In the genomic region with DNA sequence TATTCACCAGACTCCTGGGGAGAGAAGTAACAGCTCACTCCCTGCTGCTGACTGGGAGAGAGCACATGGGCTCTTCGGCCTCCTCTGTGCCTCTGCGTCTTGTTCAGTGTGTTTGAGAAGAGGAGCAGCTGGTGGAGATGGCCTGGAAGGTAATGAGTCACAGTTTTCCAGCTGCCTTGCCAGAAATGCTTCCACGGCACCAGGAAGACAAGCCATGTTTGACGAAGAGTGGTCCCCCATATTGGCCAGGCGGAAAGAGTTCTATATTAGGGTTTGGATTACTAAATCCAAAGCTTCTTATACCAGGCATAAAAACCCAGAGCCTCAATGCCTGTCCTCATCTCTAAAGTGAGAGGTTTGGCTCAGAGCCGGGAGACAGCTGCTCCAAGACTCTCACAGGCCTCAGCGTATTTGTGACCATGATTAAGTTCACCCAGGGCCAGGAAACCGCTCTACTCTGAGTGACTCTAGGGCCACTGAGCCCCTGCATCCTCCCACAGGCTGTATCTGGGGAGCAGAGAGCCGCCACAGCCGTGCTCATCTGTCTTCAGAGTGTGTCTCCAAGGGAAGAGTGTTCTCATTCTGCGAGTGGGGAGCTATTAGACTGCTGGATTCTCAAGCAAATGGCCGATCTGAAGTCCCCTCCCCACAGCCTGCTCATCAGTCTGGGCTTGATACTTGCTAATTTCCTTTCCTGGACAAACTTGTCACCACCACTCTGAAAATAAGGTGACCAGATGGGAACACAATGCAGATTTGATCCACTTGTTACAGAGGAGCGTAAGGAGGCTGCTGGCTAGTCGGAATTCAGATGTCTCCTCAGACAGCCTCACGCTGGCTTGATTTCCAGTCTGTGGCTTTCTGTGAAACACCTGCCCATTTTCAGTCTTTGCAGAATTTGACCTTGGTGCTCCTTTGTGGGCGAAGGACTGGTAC, we compare ENCODE assay signal across 9 mouse cellular contexts.
DNase-seq lines count a peak whose midpoint lies in the region; ATAC-seq lines count a peak whose summit lies in the region.
"Had no signal": no experiment of that assay in that cellular context is flagged by ENCODE, and none has a peak within 500 bp of the region (broad histone marks: within the 10 kb centered on the region; RNA-seq: fewer than 3 reads in every experiment).

No protein-coding gene starts in this region.

- no peak for DNase-seq in midbrain, embryonic 11.5 days (ENCODE audit: low spot score, missing footprints)
- DNase-seq in hindbrain, embryonic 14.5 days (ENCODE audit: low spot score): no peak
- peak; percentile 74 to 91 for DNase-seq in lung, postnatal 4 days
- DNase-seq in ovary, postnatal 10 days (ENCODE audit: low spot score): no peak
- DNase-seq in thymus, postnatal 0 days (ENCODE audit: low spot score): no peak

- no peaks in the 10 kb centered on the region for H3K9me3 ChIP-seq in midbrain, embryonic 12.5 days
- no peaks in the 10 kb centered on the region for H3K9me3 ChIP-seq in midbrain, embryonic 11.5 days (ENCODE audit: control insufficient read depth, low read length)
- H3K9me3 ChIP-seq in forebrain, embryonic 15.5 days: no peaks in the 10 kb centered on the region
- no peaks in the 10 kb centered on the region for H3K9me3 ChIP-seq in hindbrain, embryonic 14.5 days (ENCODE audit: control insufficient read depth, low read length)

- no peaks in the 10 kb centered on the region for H3K36me3 ChIP-seq in midbrain, embryonic 12.5 days
- H3K36me3 ChIP-seq in midbrain, embryonic 11.5 days (ENCODE audit: control insufficient read depth, insufficient read depth, low read length): no peaks in the 10 kb centered on the region
- H3K36me3 ChIP-seq in forebrain, embryonic 15.5 days: no peaks in the 10 kb centered on the region
- H3K36me3 ChIP-seq in hindbrain, embryonic 14.5 days (replicated peaks; ENCODE audit: control insufficient read depth, insufficient read depth): no peaks in the 10 kb centered on the region

- no peaks in the 10 kb centered on the region for H3K27me3 ChIP-seq in midbrain, embryonic 12.5 days
- no peaks in the 10 kb centered on the region for H3K27me3 ChIP-seq in midbrain, embryonic 11.5 days (ENCODE audit: control insufficient read depth, insufficient read depth, low read length)
- no peaks in the 10 kb centered on the region for H3K27me3 ChIP-seq in forebrain, embryonic 15.5 days
- no peaks in the 10 kb centered on the region for H3K27me3 ChIP-seq in hindbrain, embryonic 14.5 days (ENCODE audit: control insufficient read depth, insufficient read depth, low read length)
- H3K27me3 ChIP-seq: Patski had no signal

- H3K9ac ChIP-seq in midbrain, embryonic 12.5 days (replicated peaks): no peak overlapping the region
- H3K9ac ChIP-seq in midbrain, embryonic 11.5 days (ENCODE audit: low read length): no peak overlapping the region
- H3K9ac ChIP-seq in forebrain, embryonic 15.5 days (replicated peaks): no peak overlapping the region
- no peak overlapping the region for H3K9ac ChIP-seq in hindbrain, embryonic 14.5 days

- 71% methylated on average over 16 of the region's 16 CpGs for WGBS in midbrain, embryonic 12.5 days
- 73% methylated on average over 16 of the region's 16 CpGs for WGBS in midbrain, embryonic 11.5 days
- WGBS in forebrain, embryonic 15.5 days: 50% methylated on average over 16 of the region's 16 CpGs
- WGBS in hindbrain, embryonic 14.5 days: 52% methylated on average over 16 of the region's 16 CpGs

- H3K4me3 ChIP-seq in midbrain, embryonic 12.5 days: no peak overlapping the region
- no peak overlapping the region for H3K4me3 ChIP-seq in midbrain, embryonic 11.5 days (ENCODE audit: low read depth, low read length)
- no peak overlapping the region for H3K4me3 ChIP-seq in forebrain, embryonic 15.5 days
- no peak overlapping the region for H3K4me3 ChIP-seq in hindbrain, embryonic 14.5 days (replicated peaks; ENCODE audit: low read length)

- H3K27ac ChIP-seq in midbrain, embryonic 12.5 days (replicated peaks): no peak overlapping the region
- no peak overlapping the region for H3K27ac ChIP-seq in midbrain, embryonic 11.5 days (ENCODE audit: low read depth, low read length)
- H3K27ac ChIP-seq in forebrain, embryonic 15.5 days (replicated peaks): peak overlapping the region; percentile 80
- H3K27ac ChIP-seq in hindbrain, embryonic 14.5 days: peak overlapping the region; percentile 73

- H3K4me1 ChIP-seq in midbrain, embryonic 12.5 days: peaks cover 32% of the 10 kb centered on the region
- peaks cover 6% of the 10 kb centered on the region; the same call in 1 of the 2 replicates for H3K4me1 ChIP-seq in midbrain, embryonic 11.5 days (ENCODE audit: control insufficient read depth, insufficient read depth, low read length)
- H3K4me1 ChIP-seq in forebrain, embryonic 15.5 days: peaks cover 27% of the 10 kb centered on the region
- H3K4me1 ChIP-seq in hindbrain, embryonic 14.5 days (replicated peaks; ENCODE audit: control insufficient read depth, insufficient read depth, low read length): peaks cover 14% of the 10 kb centered on the region; the same call in 1 of the 2 replicates

- peak; percentile 17; the same call in 1 of the 2 replicates for ATAC-seq in midbrain, embryonic 12.5 days (ENCODE audit: low FRiP score, low read depth)
- ATAC-seq in midbrain, embryonic 11.5 days (ENCODE audit: low FRiP score): no peak
- peak; percentile 55 for ATAC-seq in forebrain, embryonic 15.5 days (replicated peaks)
- ATAC-seq in hindbrain, embryonic 14.5 days (ENCODE audit: low FRiP score): peak; percentile 49; the same call in 1 of the 2 replicates
- no peak for ATAC-seq in monocyte, adult 5-6 weeks (replicated peaks; ENCODE audit: insufficient number of reproducible peaks, low FRiP score, low TSS enrichment, poor library complexity, severe bottlenecking)
- ATAC-seq: Patski had no signal

- no peak overlapping the region for H3K4me2 ChIP-seq in midbrain, embryonic 12.5 days (replicated peaks)
- no peak overlapping the region for H3K4me2 ChIP-seq in midbrain, embryonic 11.5 days
- no peak overlapping the region for H3K4me2 ChIP-seq in forebrain, embryonic 15.5 days (replicated peaks)
- H3K4me2 ChIP-seq in hindbrain, embryonic 14.5 days (replicated peaks): no peak overlapping the region

Comparison
In these comparisons a context has a peak if more than half of its experiments do, and no peak if none do; other contexts are left out.
1. ATAC-seq: peak in midbrain, embryonic 12.5 days (single experiment), forebrain, embryonic 15.5 days (single experiment) and hindbrain, embryonic 14.5 days (single experiment); none in midbrain, embryonic 11.5 days (single experiment) and monocyte, adult 5-6 weeks (single experiment).
2. H3K27ac ChIP-seq: peak in forebrain, embryonic 15.5 days (single experiment) and hindbrain, embryonic 14.5 days (single experiment); none in midbrain, embryonic 12.5 days (single experiment) and midbrain, embryonic 11.5 days (single experiment).
3. DNase-seq: peak in lung, postnatal 4 days (2 of 2); none in midbrain, embryonic 11.5 days (single experiment), hindbrain, embryonic 14.5 days (single experiment), ovary, postnatal 10 days (single experiment) and thymus, postnatal 0 days (single experiment).